Mouse (Mus musculus): ENCODE results near the gene Cd180. TPM values are rescaled to one million over a fixed set of nuclear protein-coding genes. Genes with fewer than 3 reads are reported as not detected.

Cd180 gene
- total RNA-seq (2021) = 1 to 10 TPM; 1.1 TPM

DNA sequence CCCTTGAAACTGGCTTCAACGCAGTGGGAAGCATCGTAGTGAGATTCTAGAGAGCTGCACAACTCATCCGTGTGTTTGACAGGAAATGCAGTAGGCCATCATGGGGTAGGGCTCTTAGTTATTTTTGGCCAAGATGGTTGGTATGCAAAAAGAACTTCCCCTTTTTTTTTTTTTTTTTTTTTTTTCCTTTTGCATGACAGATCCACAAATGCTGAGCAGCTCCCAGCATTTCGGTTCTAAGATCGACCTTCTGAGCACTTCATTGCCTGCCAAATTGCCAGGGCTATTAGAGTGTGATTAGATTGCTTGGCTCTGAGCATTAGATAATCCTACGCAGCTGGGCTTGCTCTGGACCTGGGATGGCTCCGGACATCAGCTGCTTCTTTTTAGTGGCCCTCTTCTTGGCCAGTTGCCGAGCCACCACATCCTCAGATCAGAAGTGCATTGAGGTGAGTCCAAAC, at the start of gene Cd180:
Cd180 (plus strand) TSS at position 218 of the 461 bp plus-strand sequence.
- peak; percentile 26 to 34 for DNase-seq

DNA sequence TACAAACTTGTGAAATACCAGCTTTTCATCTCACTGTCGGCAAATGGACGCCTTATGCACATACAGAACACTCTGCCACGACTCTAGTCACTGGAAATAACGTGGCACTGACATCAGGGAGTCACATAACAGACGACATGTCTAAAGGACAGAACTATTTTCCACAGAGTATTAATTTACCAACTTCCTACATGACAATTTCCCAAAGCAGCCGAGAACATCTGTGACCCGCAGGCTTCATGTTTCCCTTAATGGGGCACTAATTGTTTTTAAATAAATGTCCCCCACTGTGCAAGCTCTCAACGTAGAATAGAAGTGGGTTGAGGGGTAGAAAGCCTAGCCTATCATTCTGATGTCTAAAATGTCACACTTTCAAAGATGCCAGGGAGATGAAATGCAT, 49.0 kb upstream of the Cd180 start:
- intact Hi-C loops (cut with DNase I) = loop anchor here (2.0 to 10.0 kb wide), 3 partner anchors 320 to 916 kb away; no protein-coding TSS in a partner anchor
- no peak for DNase-seq

More for the DNA sequence above, at the start of gene Cd180:
- intact Hi-C loops (cut with DNase I) = no loop called here

DNA sequence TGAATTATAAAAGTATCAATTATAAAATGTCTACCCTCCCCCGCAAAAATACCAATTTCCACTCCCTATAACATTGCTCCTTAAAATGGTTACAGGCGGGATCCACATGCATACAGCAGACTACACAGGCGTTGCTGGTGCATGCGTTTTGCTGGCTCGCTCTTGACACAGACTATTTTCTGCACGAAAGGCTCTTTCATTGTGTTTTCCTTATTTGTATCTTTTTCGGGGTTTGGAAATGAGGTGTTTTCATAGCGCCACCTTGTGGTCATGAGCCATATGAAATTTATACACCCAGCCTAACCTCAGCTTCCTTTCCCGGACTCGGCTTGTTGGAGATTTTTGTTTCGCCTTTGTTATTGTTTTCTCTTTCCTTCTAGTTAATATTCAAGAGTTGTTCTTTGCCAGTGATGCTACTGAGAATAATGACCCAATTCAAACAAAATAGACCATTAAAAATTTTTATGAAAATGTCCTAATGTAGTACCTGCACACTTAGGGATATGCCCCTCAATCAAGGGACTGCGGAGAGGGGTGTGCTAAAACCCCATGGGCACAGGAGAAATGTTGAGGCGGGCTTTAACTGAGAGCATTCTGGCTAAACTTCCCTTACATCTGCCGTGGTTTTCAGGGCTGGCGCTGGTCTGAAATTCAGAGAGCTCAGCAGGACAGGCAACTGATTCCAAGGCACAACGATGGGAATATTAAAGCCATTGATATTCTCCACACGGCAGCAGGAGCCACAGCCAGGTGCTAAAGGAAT, 48.4 kb upstream of the Cd180 start:
- DNase-seq = peak; percentile 69 to 79
- intact Hi-C loops (cut with DNase I) = loop anchor here (2.0 to 10.0 kb wide), 4 partner anchors 320 to 916 kb away; no protein-coding TSS in a partner anchor

DNA sequence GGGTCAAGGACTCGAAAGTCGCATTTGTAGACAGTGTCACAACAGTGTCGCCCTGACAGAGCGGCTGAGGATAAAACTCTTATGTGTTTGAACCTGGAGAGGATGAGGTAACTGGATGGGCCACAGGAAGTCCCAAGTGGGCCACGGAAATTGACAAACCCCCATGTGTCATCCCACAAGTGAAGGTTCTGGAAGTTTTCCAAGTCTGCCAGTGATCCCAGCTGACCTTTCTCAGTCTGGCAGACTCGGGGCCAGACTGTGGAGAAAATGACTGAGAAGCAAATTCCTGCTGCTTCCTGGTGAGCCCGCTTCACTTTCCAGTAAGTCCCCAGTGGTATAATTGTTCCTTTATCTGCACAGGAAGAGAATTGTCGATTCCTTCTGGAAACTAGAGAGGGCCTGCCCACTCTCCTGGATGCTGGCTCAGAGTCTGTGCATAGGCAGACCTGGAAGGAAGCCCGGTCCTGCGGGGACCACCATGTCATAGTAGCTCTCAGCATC, 47.0 kb upstream of the Cd180 start:
- intact Hi-C loops (cut with DNase I) = loop anchor here (5.0 to 10.0 kb wide), 3 partner anchors 322 to 652 kb away; no protein-coding TSS in a partner anchor
- DNase-seq = no peak

DNA sequence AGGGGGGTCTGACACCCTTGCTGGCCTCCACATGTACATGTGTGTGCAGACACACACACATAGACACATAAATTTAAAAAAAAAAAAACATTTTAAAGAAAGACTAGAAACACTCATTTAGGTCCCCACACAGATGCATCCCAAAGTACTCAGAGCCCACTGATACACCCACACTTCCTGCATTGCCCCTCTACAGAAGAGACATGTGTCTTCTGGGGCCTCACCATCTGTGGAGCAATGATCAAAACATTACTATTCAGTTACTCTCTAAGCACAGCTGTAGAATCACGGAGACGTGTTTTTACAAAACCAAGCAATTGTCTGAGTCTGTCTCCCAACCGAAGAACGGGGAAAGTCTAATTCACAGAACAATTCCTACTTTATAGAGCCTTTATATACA, 45.8 kb upstream of the Cd180 start:
- DNase-seq = no peak
- intact Hi-C loops (cut with DNase I) = loop anchor here (5.0 to 10.0 kb wide), 3 partner anchors 323 to 653 kb away; no protein-coding TSS in a partner anchor

DNA sequence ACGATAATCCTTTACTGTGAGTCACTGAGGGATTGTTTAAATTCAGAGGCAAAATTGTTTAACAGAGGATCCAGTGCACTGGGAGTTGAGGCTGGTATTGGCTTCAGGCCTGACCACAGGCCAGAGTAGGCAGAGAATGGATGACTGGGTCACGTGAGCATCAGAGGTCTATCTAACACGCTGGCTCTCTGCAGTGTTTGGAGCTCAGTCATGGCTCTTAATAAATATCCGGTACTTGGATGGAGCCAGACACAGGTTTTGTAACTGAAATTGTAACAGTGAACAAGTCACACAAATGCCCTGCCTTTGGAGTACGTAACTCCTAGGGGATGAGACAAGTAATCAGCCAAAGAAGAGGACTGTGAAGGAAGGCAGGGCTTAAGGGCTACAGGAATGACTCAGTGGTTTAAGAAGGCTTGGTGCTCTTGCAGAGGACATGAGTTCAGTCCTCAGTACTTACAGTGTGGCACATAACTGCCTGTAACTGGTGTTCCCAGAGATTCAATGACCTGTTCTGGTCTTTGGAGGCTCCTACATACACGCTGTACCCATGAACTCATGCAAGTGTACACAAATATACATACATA, 41.0 kb upstream of the Cd180 start:
- intact Hi-C loops (cut with DNase I) = no loop called here
- DNase-seq = no peak

DNA sequence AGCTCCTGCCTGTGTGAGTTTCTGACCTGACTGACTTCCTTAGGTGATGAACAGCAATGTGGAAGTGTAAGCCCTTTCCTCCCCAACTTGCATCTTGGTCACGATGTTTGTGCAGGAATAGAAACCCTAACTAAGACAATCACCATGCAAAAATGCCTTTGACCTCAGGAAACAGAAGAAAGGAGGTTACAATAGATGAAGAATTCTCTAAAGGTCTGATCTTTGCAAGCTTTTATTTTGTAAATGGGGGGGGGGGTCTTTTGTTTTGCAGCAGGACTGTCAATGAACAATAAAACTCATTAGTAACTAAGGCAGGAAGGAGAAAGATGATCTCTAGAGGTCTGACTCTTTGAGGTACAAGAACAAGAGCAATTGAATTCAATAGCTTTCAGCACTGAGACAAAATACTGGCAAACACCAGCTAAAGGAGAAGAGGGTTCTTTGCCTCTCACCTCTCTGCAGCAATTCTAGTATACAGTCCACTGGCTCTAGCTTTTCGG, 38.2 kb upstream of the Cd180 start:
- intact Hi-C loops (cut with DNase I) = no loop called here
- DNase-seq = no peak

DNA sequence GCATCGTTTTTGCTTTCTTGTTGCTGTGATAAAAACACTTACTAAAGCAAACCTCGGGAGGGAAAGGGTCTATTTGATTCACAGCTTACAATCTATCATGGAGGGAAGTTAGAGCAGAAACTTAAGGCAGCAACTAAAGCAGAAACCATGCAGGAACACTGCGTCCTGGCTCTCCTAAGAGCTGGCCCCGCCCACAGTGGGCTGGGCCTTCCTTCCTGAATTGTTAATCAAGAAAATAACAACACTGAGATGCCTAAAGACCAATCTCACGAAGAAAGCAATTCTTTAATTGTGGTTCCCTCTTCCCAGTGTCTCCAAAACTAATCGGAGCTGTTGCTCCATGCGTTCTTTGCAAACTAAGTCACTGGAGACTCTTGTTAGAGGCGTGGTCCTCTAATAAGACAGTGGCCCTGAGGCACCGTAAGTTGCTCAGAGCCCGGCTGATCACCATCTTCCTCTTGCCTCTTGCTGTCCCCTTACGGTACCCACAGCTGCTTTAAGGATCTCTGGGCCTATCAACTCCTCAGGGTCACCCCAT, 37.1 kb upstream of the Cd180 start:
- intact Hi-C loops (cut with DNase I) = no loop called here
- peak in 1 of 2 experiments; percentile 38 for DNase-seq

DNA sequence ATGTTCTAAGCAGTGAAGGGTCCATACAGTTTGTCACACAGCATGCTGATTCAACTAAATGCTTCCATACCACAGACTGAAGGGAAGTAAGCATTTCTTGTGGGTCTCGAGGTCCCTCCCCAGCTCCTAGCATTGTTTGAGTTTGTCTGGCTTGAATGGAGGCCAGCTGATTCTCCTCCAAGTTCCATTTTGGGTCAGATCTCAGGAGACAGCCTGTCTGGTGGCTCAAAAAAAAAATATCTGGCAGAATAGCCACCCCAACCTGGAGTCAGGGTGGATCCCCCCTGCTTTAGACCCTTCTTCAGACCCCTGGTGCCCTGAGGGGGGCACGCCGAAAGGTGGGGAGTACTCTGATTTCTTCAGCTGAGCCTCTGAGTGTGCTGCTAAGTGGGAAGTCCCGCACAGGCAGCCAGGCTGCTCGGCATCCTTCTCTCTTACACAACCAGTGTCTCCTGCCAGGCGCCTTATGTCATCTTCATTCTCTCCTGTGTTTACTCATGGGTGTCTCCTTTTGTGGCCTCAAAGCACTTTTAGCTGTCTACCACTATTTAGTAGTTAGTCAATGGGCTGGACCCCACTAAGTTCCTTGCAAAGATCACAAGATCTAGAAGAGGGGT, 35.0 kb upstream of the Cd180 start:
- intact Hi-C loops (cut with DNase I) = no loop called here

DNA sequence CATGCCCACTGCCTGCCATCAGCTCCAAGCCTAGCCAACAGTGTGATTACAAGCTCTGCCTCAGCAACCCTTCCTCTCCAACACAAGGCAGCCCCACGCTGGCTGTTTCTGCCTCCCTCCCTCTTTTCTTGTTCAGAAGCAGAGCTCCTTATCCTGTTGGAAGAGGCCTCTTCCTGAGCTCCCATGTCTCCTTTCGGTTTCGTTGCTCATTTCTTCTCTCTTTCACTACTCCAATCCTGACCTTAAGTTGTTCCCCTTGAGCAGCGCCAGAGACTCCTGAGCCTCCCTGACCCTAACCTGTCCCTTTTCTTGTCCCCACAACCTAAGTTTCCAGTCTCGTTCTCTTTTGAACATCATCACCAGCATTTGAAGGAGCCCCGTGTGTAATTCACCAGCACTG, 29.3 kb upstream of the Cd180 start:
- DNase-seq = no peak
- intact Hi-C loops (cut with DNase I) = no loop called here

More for the DNA sequence above, 35.0 kb upstream of the Cd180 start:
- peak; percentile 73 to 78 for DNase-seq

DNA sequence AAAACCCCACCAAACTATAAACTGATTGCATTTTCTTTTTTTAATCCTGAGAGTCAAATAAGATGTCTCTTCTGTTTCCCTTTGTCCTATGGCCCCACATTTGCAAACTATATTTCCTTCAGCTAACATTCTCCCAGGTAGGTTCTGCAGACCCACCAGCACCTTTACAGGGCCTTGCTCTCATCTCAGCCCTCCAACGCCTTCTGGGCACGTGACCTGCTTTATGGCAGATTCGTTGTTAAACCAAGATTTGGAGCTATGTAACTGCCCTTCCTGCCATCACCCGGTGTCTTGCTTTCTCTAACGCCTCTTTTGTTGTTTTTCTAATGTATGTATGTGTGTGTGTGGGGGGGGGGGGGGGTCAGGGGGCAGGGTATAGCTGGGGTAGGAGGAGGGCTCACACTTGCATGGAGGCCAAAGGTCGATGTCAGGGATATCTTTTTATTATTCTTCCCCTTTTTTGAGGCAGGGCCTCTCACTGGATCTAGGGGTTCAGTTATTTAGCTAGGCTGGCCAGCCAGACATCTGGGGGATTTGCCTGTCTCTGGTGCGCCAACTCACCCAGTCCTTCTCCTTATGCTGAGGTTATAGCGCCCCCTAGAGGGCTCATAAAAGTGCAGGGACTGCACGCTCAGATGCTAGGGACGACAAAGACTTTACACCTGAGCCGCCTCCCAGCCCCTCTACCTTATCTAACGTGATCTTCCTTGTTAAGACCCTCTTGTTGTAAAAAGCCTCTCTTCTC, 28.3 kb upstream of the Cd180 start:
- intact Hi-C loops (cut with DNase I) = no loop called here
- DNase-seq = peak; percentile 58 to 62

DNA sequence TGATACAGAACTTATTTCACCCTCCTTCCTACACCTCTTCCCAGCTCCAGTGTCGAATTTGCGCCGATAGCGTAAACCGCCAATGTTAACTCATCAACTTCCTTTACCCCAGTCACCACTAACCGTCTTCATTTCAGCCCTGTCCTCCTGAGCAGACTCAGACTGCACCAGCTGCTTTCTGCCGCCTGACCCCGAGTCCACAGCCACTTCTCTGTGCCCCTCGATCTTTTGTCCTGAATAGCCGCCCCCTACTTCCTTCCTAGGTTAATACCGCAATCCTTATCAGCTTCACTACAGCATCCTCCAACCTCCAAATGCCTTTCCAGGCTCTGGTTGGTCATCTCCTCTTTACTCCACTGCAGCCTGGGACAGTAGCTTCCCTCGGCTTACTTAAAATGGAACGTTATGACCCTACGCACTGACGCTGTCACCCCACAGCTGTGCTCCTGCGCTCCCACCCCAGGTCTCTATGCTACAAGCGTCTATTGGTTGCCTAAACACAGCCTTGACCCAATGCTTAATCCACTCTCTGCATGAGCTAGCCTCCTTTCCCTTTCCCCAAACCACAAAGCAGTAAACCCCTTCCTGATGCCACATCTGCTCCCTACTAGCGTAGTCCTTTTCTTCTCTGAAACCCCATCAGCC, 27.6 kb upstream of the Cd180 start:
- intact Hi-C loops (cut with DNase I) = no loop called here
- DNase-seq = no peak

DNA sequence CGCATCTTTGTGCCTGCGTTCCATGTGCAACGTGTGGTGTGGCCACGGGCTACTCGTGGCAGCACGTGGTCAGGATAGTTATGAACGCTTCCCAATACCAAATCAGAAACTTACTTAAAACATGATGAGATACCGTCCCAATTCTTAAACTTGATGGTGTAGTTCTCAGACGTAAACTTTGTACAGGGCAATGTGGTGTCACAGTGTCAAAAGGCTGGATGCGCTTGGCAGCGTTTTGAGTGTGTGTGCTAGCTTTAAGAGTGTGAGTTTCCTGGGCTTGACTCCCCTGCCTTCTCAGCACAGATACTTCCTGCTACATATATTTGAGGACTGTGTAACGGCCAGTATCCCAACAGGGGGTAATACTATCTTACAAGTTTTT, 27.1 kb upstream of the Cd180 start:
- intact Hi-C loops (cut with DNase I) = no loop called here
- DNase-seq = no peak

DNA sequence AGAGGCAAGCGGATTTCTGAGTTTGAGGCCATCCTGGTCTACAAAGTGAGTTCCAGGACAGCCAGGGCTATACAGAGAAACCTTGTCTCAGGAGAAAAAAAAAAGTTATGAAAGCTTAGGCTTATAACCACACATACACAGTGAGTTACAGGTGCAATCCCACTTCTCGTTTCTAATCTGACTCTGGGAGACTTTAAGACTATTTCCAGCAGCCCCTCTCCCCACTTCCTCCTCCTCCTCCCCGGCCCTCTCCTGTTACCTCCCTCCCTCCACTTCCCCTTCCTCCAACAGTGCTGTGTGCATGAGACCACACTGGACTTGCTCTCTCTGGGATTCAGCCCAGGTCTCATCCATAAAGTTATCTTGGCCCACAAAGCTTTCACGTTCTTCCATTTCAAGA, 26.6 kb upstream of the Cd180 start:
- no peak for DNase-seq

DNA sequence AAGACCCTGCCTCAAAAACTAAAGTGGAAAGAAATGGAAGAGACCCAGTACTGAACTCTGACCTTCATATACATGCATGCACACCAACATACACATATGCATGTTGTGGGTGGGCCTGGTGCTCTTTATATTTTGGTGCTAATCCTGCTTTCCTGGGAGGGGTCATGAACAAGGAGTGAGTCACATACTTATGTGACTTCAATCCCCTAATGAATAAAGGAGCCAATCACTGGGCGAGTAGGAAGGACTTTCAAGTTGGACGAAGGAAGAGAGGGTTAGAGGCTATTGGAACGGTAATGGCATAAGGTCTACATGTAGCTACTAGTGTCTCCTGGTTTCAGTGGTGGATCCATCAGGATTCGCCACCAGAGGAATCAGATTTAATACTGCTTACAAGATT, 26.0 kb upstream of the Cd180 start:
- no peak for DNase-seq
- intact Hi-C loops (cut with DNase I) = no loop called here

More for the DNA sequence above, 26.6 kb upstream of the Cd180 start:
- intact Hi-C loops (cut with DNase I) = no loop called here

DNA sequence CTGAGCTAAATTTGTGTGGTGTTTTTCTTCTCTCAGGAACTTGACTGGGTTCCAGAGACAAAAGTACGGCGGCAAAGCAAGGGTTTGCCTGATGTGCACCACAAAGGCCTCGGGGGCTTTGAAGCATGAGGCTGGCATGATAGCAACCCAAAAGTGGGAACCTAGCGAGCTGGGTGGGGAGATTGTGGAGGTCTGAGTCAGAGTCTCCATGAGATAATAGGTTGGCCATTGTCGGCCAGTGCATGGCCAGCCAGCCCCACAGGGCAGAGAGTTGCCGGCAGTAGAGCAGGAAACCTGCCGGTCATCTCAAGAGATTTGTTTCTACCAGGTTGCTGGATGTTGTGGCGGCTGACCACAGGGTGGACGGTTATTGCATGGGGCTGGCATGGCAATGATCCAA, 25.5 kb upstream of the Cd180 start:
- intact Hi-C loops (cut with DNase I) = no loop called here
- no peak for DNase-seq

DNA sequence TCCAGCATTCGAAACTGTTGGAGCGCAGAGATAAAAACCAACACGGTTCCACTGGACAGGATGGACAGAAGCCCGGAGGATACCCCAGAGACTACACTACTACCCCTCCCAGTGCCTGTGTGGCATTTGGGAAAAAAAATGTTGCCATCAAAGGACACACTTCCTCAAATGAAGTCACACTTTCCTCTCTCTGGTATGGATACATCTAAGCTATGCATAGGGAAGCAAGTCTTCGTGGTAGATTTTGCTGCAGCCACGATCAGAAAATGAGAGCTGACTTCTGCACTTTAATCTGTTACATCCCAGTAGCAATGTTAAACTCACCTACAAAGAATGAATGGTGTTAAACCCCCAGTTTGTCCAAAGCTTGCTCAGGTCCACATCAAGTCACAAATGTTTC, 24.4 kb upstream of the Cd180 start:
- intact Hi-C loops (cut with DNase I) = no loop called here
- no peak for DNase-seq

DNA sequence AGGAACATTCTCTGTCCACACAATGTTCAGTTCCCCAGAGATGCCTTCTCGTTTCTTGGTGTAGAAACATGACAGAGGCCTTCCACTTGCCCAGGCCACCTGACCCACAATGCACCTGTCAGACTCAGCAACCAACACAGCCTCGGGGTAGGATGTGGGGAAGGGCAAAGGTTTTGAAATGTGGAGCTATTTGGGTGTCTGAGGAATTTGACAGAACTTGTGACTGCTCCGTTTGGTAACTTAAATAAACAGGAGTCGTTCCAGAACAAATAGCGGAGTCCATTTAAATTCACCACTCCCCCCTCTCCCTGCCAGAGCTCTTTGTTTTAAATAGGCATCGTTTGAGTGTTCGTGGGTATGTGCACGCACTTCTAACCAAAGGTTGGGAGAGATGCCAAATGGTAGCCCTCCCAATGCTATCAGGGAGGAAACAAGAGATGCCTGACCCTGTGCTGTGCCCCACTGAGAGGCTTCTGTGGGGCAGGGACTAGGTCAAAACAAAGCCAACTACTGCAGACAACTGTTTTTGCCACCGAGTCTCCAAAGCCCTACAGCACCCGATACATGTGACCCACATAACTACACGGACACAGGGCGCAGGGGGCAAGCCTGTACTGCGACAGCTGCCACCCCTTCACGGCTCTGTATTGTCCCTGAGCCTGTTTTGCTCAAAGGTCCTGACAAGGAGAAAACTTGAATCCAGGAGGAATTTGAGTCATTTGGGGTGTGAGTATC, 23.7 kb upstream of the Cd180 start:
- DNase-seq = no peak
- intact Hi-C loops (cut with DNase I) = no loop called here

DNA sequence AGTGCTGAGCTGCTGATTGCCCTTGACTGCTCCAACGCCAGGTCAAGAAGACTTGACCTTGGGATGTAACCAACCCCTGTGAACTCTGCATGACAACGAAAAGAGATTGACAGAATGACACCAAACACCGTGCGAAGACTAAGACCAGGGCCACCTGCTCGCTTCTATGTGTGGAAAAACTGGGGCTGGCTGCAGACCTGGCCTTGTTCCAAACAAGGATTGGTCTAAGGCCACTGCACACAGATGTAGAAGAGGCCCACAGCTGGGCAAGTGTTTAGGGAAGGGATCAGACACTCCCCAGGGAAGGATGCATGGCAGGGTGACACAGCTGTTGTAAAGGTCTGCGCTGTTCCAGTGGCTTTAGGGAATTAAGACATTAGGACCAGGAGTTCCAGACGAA, 22.9 kb upstream of the Cd180 start:
- intact Hi-C loops (cut with DNase I) = no loop called here
- DNase-seq = no peak

All from heart, postnatal 36 days (tissue).